Mouse (Mus musculus): ENCODE measurements around the gene Cd28.

Gene Cd28

GRCm38 (mm10) chr1:60750201-60750765 is 33.7 kb downstream of the Cd28 start:
- no peak for DNase-seq (ENCODE audit: low read depth, low spot score)

- no peak for DNase-seq (ENCODE audit: low read depth, low spot score)
These were observed 34.4 kb downstream of the Cd28 start for GRCm38 (mm10) chr1:60751011-60751410.

- DNase-seq (ENCODE audit: low read depth, low spot score) = no peak
These were observed 36.4 kb downstream of the Cd28 start for GRCm38 (mm10) chr1:60752986-60753385.

- no peak for DNase-seq (ENCODE audit: low read depth, low spot score)
These were observed 37.4 kb downstream of the Cd28 start for GRCm38 (mm10) chr1:60753981-60754380.

- no peak for DNase-seq (ENCODE audit: low read depth, low spot score)
These were observed 39.0 kb downstream of the Cd28 start for GRCm38 (mm10) chr1:60755391-60756243.

GRCm38 (mm10) chr1:60757631-60758030 is 41.0 kb downstream of the Cd28 start:
- no peak for DNase-seq (ENCODE audit: low read depth, low spot score)

GRCm38 (mm10) chr1:60758226-60758625 is 41.6 kb downstream of the Cd28 start:
- no peak for DNase-seq (ENCODE audit: low read depth, low spot score)

GRCm38 (mm10) chr1:60759563-60760335 is 43.1 kb downstream of the Cd28 start:
- DNase-seq (ENCODE audit: low read depth, low spot score) = no peak

- no peak for DNase-seq (ENCODE audit: low read depth, low spot score)
These were observed 43.9 kb downstream of the Cd28 start for GRCm38 (mm10) chr1:60760475-60760874.

- no peak for DNase-seq (ENCODE audit: low read depth, low spot score)
These were observed 45.0 kb downstream of the Cd28 start for GRCm38 (mm10) chr1:60761528-60762171.

GRCm38 (mm10) chr1:60762451-60762850 is 45.9 kb downstream of the Cd28 start:
- no peak for DNase-seq (ENCODE audit: low read depth, low spot score)

GRCm38 (mm10) chr1:60762916-60763315 is 46.3 kb downstream of the Cd28 start:
- DNase-seq (ENCODE audit: low read depth, low spot score) = no peak

- DNase-seq (ENCODE audit: low read depth, low spot score) = no peak
These were observed 55.2 kb downstream of the Cd28 start for GRCm38 (mm10) chr1:60771771-60772170.

GRCm38 (mm10) chr1:60773231-60773630 is 56.6 kb downstream of the Cd28 start:
- DNase-seq (ENCODE audit: low read depth, low spot score) = no peak

- DNase-seq (ENCODE audit: low read depth, low spot score) = no peak
These were observed 59.6 kb downstream of the Cd28 start for GRCm38 (mm10) chr1:60776166-60776565.

- DNase-seq (ENCODE audit: low read depth, low spot score) = no peak
These were observed 60.3 kb downstream of the Cd28 start for GRCm38 (mm10) chr1:60776906-60777305.

GRCm38 (mm10) chr1:60778465-60779115 is 62.0 kb downstream of the Cd28 start:
- no peak for DNase-seq (ENCODE audit: low read depth, low spot score)

- no peak for DNase-seq (ENCODE audit: low read depth, low spot score)
These were observed 62.6 kb downstream of the Cd28 start for GRCm38 (mm10) chr1:60779176-60779575.

GRCm38 (mm10) chr1:60781666-60782065 is 65.1 kb downstream of the Cd28 start:
- no peak for DNase-seq (ENCODE audit: low read depth, low spot score)

GRCm38 (mm10) chr1:60793717-60794116 is 77.1 kb downstream of the Cd28 start:
- DNase-seq (ENCODE audit: low read depth, low spot score) = peak; percentile 66

- peak; percentile 85 for DNase-seq (ENCODE audit: low read depth, low spot score)
These were observed 79.1 kb downstream of the Cd28 start for GRCm38 (mm10) chr1:60795677-60796205.
